Mouse (Mus musculus) WW6 (cell line): Measurements from ENCODE around the gene Glrp1.

Source experiments
- DNase-seq: peaks from one replicate; pipeline ENCODE4 v3.0.0-alpha.2; 2013; ENCODE audit warnings: low read depth, low spot score

The Glrp1 gene

GRCm38 (mm10) chr1:88463241-88463640 lies 46.6 kb downstream of the Glrp1 start:
- DNase-seq, result no peak

- no peak for DNase-seq
Observed at GRCm38 (mm10) chr1:88462484-88462883, 47.4 kb downstream of the Glrp1 start.

GRCm38 (mm10) chr1:88461096-88461495 lies 48.8 kb downstream of the Glrp1 start:
- no peak for DNase-seq

DNA sequence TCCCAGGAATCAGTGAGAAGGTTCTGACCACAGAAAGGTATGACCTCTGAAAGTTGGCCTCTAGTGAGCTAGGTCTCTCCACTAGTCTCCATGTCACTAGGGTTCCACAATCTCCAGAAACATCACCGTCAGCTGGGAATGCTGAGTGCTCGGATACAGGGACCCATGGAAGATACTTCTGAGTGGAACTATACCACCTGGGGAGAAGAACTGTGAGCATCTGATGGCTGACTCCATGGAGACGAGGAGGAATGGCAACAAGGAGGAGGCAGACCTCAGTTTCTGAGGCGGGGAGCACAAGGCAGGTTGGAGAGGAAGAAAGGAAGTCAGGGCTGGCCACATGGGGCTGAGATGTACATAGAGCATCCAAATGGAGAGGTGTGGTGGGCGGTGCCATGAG lies 50.2 kb downstream of the Glrp1 start:
- DNase-seq, result no peak

- no peak for DNase-seq
Observed at GRCm38 (mm10) chr1:88459196-88459595, 50.7 kb downstream of the Glrp1 start.

DNA sequence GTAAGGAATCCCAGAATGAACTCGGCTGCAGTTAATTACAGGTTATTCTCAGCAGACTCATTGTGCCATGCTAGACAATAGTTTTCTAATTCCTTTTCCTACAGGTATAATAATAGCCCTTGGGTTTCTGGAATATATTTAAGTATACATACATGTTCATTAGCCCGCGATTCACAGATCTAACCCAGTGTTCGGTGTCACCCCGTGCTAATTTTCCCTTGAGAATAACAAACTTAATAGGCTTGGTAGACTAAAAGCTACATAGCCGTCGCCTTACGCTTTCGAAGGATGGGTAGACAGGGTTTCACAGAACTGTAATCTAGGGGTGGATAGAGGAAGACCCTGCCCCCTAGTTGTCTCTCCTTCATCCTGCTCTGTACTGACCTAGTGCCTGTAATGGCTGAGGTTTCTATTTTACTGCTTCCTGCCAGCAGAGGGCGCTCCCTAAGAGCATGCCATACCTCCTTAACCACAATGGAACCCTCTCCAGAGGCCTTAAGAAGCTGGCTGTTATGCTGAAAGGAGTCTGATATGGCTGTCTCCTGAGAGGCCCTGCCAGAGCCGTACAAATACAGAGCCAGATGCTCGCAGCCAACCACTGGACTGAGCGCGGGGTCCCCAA lies 53.3 kb downstream of the Glrp1 start:
- peak; percentile 65 for DNase-seq

GRCm38 (mm10) chr1:88455761-88456160 lies 54.1 kb downstream of the Glrp1 start:
- DNase-seq, result no peak

- no peak for DNase-seq
Observed at GRCm38 (mm10) chr1:88454703-88455102, 55.2 kb downstream of the Glrp1 start.

DNA sequence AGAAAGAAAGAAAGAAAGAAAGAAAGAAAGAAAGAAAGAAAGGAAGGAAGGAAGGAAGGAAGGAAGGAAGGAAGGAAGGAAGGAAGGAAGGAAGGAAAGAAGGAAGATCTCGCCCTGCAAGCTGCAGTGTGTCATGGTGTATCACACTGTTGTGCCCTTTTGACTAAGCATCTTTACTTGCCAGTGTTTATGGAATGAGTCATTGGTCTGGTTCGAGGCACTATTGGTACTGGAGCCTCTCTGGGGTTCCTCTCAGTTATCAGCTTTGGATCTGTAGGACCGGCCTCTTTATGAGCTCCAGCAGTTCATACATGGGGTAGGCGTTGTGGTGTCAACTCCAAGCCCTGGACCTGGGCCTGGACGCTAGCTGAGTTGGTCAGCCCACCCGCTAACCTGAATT lies 57.7 kb downstream of the Glrp1 start:
- DNase-seq, result no peak

GRCm38 (mm10) chr1:88450668-88451067 lies 59.2 kb downstream of the Glrp1 start:
- no peak for DNase-seq
